Mouse (Mus musculus) intestine, postnatal 0 days (tissue): Measurements from ENCODE around the gene Doc2g. TPM values are rescaled to one million over a fixed set of nuclear protein-coding genes. Genes with fewer than 3 reads are reported as not detected.

Source experiments
- ATAC-seq: fragments of 200-750 bp; cut with Nextera tagmentation; 2 replicates; pipeline ENCODE4 v1.8.0; 2017; ENCODE audit warnings: mild to moderate bottlenecking, moderate TSS enrichment, moderate library complexity
- H3K27ac ChIP-seq: fragments of 300-500 bp; sonication (generic); 2 replicates; pipeline ENCODE4 v1.5.1; 2014; ENCODE audit warnings: mild to moderate bottlenecking, low read depth, low read length, moderate library complexity
- H3K27me3 ChIP-seq: fragments of 300-500 bp; sonication (generic); replicated peaks from 2 replicates; pipeline ENCODE4 v1.6.1; 2014; ENCODE audit warnings: low read length, mixed read lengths; ENCODE audit not compliant: control insufficient read depth, insufficient read depth
- H3K36me3 ChIP-seq: fragments of 300-500 bp; sonication (generic); 2 replicates; pipeline ENCODE4 v1.6.1; 2014; ENCODE audit warnings: mild to moderate bottlenecking, moderate library complexity; ENCODE audit not compliant: control insufficient read depth, insufficient read depth
- H3K4me1 ChIP-seq: fragments of 300-500 bp; sonication (generic); replicated peaks from 2 replicates; pipeline ENCODE4 v1.6.1; 2014; ENCODE audit warnings: antibody characterized with exemption, low read length, mixed read lengths; ENCODE audit not compliant: control insufficient read depth, insufficient read depth
- H3K4me2 ChIP-seq: fragments of 300-500 bp; sonication (generic); replicated peaks from 2 replicates; pipeline ENCODE4 v1.6.1; 2014; ENCODE audit warnings: low read depth, mild to moderate bottlenecking, moderate library complexity
- H3K4me3 ChIP-seq: fragments of 300-500 bp; sonication (generic); 2 replicates; pipeline ENCODE4 v1.5.1; 2014; ENCODE audit warnings: low read depth, low read length
- H3K9ac ChIP-seq: fragments of 300-500 bp; sonication (generic); 2 replicates; pipeline ENCODE4 v1.6.1; 2014; ENCODE audit warnings: mild to moderate bottlenecking, low read depth, low read length
- H3K9me3 ChIP-seq: fragments of 300-500 bp; sonication (generic); 2 replicates; pipeline ENCODE4 v1.6.1; 2016; ENCODE audit warnings: mixed run types; ENCODE audit not compliant: control insufficient read depth
- CTCF ChIP-seq: sonication (generic); IDR thresholded peaks from 2 replicates; pipeline ENCODE4 v1.5.1; 2016; ENCODE audit warnings: low read depth, mild to moderate bottlenecking, control low read depth, antibody characterized with exemption, moderate library complexity
- WGBS: fragments of 180-500 bp; shearing (Covaris S2); extraction: QIAGEN DNeasy Blood & Tissue Kit; methylation state at CpG from one replicate; pipeline ENCODE4 v1.1.7; 2014; 5-methylcytosine and 5-hydroxymethylcytosine counted together
- polyA plus RNA-seq: library from polyadenylated mRNA; unstranded; fragments of >200 nt; fragmentation: Nextera tagmentation; extraction: Ambion mirVana; gene quantifications from 2 replicates; pipeline ENCODE4 v1.2.1, GENCODE M21; 2015

Doc2g gene
- polyA plus RNA-seq, 1 experiment from 2014 or later = 0.64 TPM

- ATAC-seq = no peak
- H3K4me2 ChIP-seq = no peak overlapping the region
- WGBS = 88% methylated on average over 15 of the region's 15 CpGs
- H3K9me3 ChIP-seq = no peaks in the 10 kb centered on the region
- no peak overlapping the region for H3K9ac ChIP-seq
- TF ChIP-seq CTCF = no peak
- peaks cover 6% of the 10 kb centered on the region; the same call in 1 of the 2 replicates for H3K4me1 ChIP-seq
- no peaks in the 10 kb centered on the region for H3K27me3 ChIP-seq
- H3K4me3 ChIP-seq = no peak overlapping the region
- no peak overlapping the region for H3K27ac ChIP-seq
- H3K36me3 ChIP-seq = peaks cover 42% of the 10 kb centered on the region
Observed at GRCm38 (mm10) chr19:4004331-4004730, 1.2 kb downstream of the Doc2g start.

GRCm38 (mm10) chr19:4005091-4005490 is 2.0 kb downstream of the Doc2g start:
- ATAC-seq = no peak
- TF ChIP-seq CTCF = no peak
- 81% methylated on average over 9 of the region's 9 CpGs for WGBS

GRCm38 (mm10) chr19:4005971-4006370 is 2.9 kb downstream of the Doc2g start:
- TF ChIP-seq CTCF = no peak
- WGBS = 94% methylated on average over 8 of the region's 8 CpGs
- no peak overlapping the region for H3K4me3 ChIP-seq
- no peak for ATAC-seq
- no peak overlapping the region for H3K4me2 ChIP-seq
- peaks cover 4% of the 10 kb centered on the region; the same call in 1 of the 2 replicates for H3K4me1 ChIP-seq
- no peaks in the 10 kb centered on the region for H3K9me3 ChIP-seq
- no peak overlapping the region for H3K27ac ChIP-seq
- H3K9ac ChIP-seq = no peak overlapping the region
- H3K36me3 ChIP-seq = peaks cover 53% of the 10 kb centered on the region
- H3K27me3 ChIP-seq = no peaks in the 10 kb centered on the region

More at GRCm38 (mm10) chr19:4005091-4005490, 2.0 kb downstream of the Doc2g start:
- peaks cover 49% of the 10 kb centered on the region for H3K36me3 ChIP-seq
- no peak overlapping the region for H3K4me2 ChIP-seq
- H3K27me3 ChIP-seq = no peaks in the 10 kb centered on the region
- H3K4me3 ChIP-seq = no peak overlapping the region
- no peak overlapping the region for H3K27ac ChIP-seq
- H3K9me3 ChIP-seq = no peaks in the 10 kb centered on the region
- peaks cover 4% of the 10 kb centered on the region; the same call in 1 of the 2 replicates for H3K4me1 ChIP-seq
- H3K9ac ChIP-seq = no peak overlapping the region

DNA sequence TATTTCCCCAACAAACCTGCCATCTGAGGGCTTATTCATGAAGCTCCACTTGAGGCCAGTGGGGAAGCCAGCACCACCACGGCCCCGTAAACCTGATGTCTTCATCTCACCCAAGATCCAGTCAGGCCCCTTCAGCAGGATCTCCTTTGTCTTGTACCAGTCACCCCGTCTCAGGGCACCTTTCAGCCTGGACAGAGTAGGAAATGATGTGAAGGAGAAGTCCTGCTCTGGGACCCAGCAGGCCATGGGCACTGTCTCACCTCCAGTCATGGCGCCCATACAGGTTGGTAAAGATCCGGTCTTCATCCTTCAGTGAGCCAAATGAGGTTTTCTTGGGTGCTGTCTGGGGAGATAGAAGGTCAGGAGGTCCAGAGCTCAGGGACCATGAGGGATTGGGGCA is 8.0 kb downstream of the Doc2g start:
- Histone ChIP-seq H3K4me1 (no peaks in the 10 kb centered on the region), H3K4me2 (no peak overlapping the region), H3K4me3 (no peak overlapping the region), H3K9ac (no peak overlapping the region), H3K27me3 (no peaks in the 10 kb centered on the region), H3K27ac (no peak overlapping the region), H3K36me3 (peaks cover 44% of the 10 kb centered on the region), H3K9me3 (no peaks in the 10 kb centered on the region)
- ATAC-seq = no peak
- TF ChIP-seq CTCF = no peak
- WGBS = 94% methylated on average over 5 of the region's 5 CpGs

- ATAC-seq = peak; percentile 99
- WGBS = under 1% methylated on average over 45 of the region's 45 CpGs
Observed at GRCm38 (mm10) chr19:4012432-4013022, 9.4 kb downstream of the Doc2g start, which contains the start of gene Ndufv1. Gene Ndufv1, minus strand, starts transcription at chr19:4012806.

GRCm38 (mm10) chr19:4013066-4013465 is 10.0 kb downstream of the Doc2g start:
- no peak for TF ChIP-seq CTCF
- no peaks in the 10 kb centered on the region for H3K4me1 ChIP-seq
- ATAC-seq = no peak; the same call in 1 of the 2 replicates
- no peak overlapping the region for H3K9ac ChIP-seq
- peak overlapping the region; percentile 85; the same call in 1 of the 2 replicates for H3K4me3 ChIP-seq
- H3K4me2 ChIP-seq = peak overlapping the region; percentile 72
- H3K27me3 ChIP-seq = no peaks in the 10 kb centered on the region
- H3K9me3 ChIP-seq = no peaks in the 10 kb centered on the region
- 18% methylated on average over 9 of the region's 9 CpGs for WGBS
- H3K36me3 ChIP-seq = peaks cover 24% of the 10 kb centered on the region
- no peak overlapping the region for H3K27ac ChIP-seq

More at GRCm38 (mm10) chr19:4012432-4013022, 9.4 kb downstream of the Doc2g start, which contains the start of gene Ndufv1:
- no peaks in the 10 kb centered on the region for H3K9me3 ChIP-seq
- peak within 1 kb of the TSS; percentile 58 for H3K9ac ChIP-seq
- no peaks in the 10 kb centered on the region for H3K4me1 ChIP-seq
- H3K36me3 ChIP-seq = peaks cover 30% of the 10 kb centered on the region
- no peaks in the 10 kb centered on the region for H3K27me3 ChIP-seq
- H3K27ac ChIP-seq = peak within 1 kb of the TSS; percentile 73
- H3K4me2 ChIP-seq = peak within 1 kb of the TSS; percentile 72
- H3K4me3 ChIP-seq = peak within 1 kb of the TSS; percentile 85
- peak; percentile 95 for TF ChIP-seq CTCF
